Mouse (Mus musculus): ENCODE measurements around the gene Zfp462. TPM values are rescaled to one million over a fixed set of nuclear protein-coding genes. Genes with fewer than 3 reads are reported as not detected.

Gene Zfp462
- polyA plus RNA-seq, 1 experiment from 2014 or later, result 21.0 TPM

GRCm38 (mm10) chr4:55003128-55003527 lies 58.3 kb downstream of the Zfp462 start:
- Histone ChIP-seq H3K9me3 (no peaks in the 10 kb centered on the region), H3K27ac (replicated peaks) (no peak overlapping the region), H3K27me3 (no peaks in the 10 kb centered on the region), H3K4me1 (peaks cover 50% of the 10 kb centered on the region), H3K9ac (replicated peaks) (no peak overlapping the region), H3K4me2 (replicated peaks) (no peak overlapping the region), H3K36me3 (peaks cover 10% of the 10 kb centered on the region), H3K4me3 (no peak overlapping the region)
- no peak for ATAC-seq (replicated peaks)
- 70% methylated on average over 6 of the region's 6 CpGs for WGBS

- H3K9me3 ChIP-seq, result no peaks in the 10 kb centered on the region
- peaks cover 50% of the 10 kb centered on the region for H3K4me1 ChIP-seq
- WGBS, result 1% methylated on average over 4 of the region's 4 CpGs
- peaks cover 29% of the 10 kb centered on the region for H3K36me3 ChIP-seq
- ATAC-seq (replicated peaks), result peak; percentile 68
- no peaks in the 10 kb centered on the region for H3K27me3 ChIP-seq
- peak overlapping the region; percentile 89 for H3K27ac ChIP-seq (replicated peaks)
- H3K4me3 ChIP-seq, result no peak overlapping the region
- H3K9ac ChIP-seq (replicated peaks), result no peak overlapping the region
- peak overlapping the region; percentile 20 for H3K4me2 ChIP-seq (replicated peaks)
Measured at GRCm38 (mm10) chr4:55005066-55005465, 60.2 kb downstream of the Zfp462 start.

- H3K9ac ChIP-seq (replicated peaks), result no peak overlapping the region
- no peaks in the 10 kb centered on the region for H3K27me3 ChIP-seq
- peaks cover 34% of the 10 kb centered on the region for H3K36me3 ChIP-seq
- H3K4me1 ChIP-seq, result peaks cover 46% of the 10 kb centered on the region
- peak overlapping the region; percentile 20 for H3K4me2 ChIP-seq (replicated peaks)
- H3K4me3 ChIP-seq, result no peak overlapping the region
- H3K9me3 ChIP-seq, result no peaks in the 10 kb centered on the region
- H3K27ac ChIP-seq (replicated peaks), result peak overlapping the region; percentile 89
- 3% methylated on average over 9 of the region's 9 CpGs for WGBS
- ATAC-seq (replicated peaks), result peak; percentile 81
Measured at GRCm38 (mm10) chr4:55005521-55005969, 60.7 kb downstream of the Zfp462 start.

- peaks cover 39% of the 10 kb centered on the region for H3K36me3 ChIP-seq
- 16% methylated on average over 1 of the region's 1 CpGs for WGBS
- ATAC-seq (replicated peaks), result 0 out of 2 replicates have a peak, but pooled peaks have one; percentile 11
Measured at GRCm38 (mm10) chr4:55006024-55006423, 61.2 kb downstream of the Zfp462 start.

GRCm38 (mm10) chr4:55008616-55009015 lies 63.8 kb downstream of the Zfp462 start:
- peaks cover 65% of the 10 kb centered on the region for H3K36me3 ChIP-seq
- H3K9me3 ChIP-seq, result no peaks in the 10 kb centered on the region
- H3K27ac ChIP-seq (replicated peaks), result no peak overlapping the region
- no peak for ATAC-seq (replicated peaks)
- no peak overlapping the region for H3K9ac ChIP-seq (replicated peaks)
- peaks cover 31% of the 10 kb centered on the region for H3K4me1 ChIP-seq
- no peak overlapping the region for H3K4me2 ChIP-seq (replicated peaks)
- 98% methylated on average over 14 of the region's 14 CpGs for WGBS
- H3K4me3 ChIP-seq, result no peak overlapping the region
- no peaks in the 10 kb centered on the region for H3K27me3 ChIP-seq

More at GRCm38 (mm10) chr4:55006024-55006423, 61.2 kb downstream of the Zfp462 start:
- no peaks in the 10 kb centered on the region for H3K9me3 ChIP-seq
- no peaks in the 10 kb centered on the region for H3K27me3 ChIP-seq
- H3K4me3 ChIP-seq, result no peak overlapping the region
- H3K4me1 ChIP-seq, result peaks cover 41% of the 10 kb centered on the region
- no peak overlapping the region for H3K9ac ChIP-seq (replicated peaks)
- 0 out of 2 replicates have a peak overlapping the region, but pooled peaks have one; percentile 20 for H3K4me2 ChIP-seq (replicated peaks)
- H3K27ac ChIP-seq (replicated peaks), result peak overlapping the region; percentile 89

- Histone ChIP-seq H3K4me1 (peaks cover 6% of the 10 kb centered on the region), H3K36me3 (peaks cover 91% of the 10 kb centered on the region), H3K27ac (replicated peaks) (no peak overlapping the region), H3K4me3 (no peak overlapping the region), H3K4me2 (replicated peaks) (no peak overlapping the region), H3K27me3 (no peaks in the 10 kb centered on the region), H3K9me3 (no peaks in the 10 kb centered on the region), H3K9ac (replicated peaks) (no peak overlapping the region)
- no peak for ATAC-seq (replicated peaks)
- 83% methylated on average over 12 of the region's 12 CpGs for WGBS
Measured at GRCm38 (mm10) chr4:55011391-55011790, 66.5 kb downstream of the Zfp462 start.

- Histone ChIP-seq H3K4me1 (peaks cover 5% of the 10 kb centered on the region), H3K4me3 (no peak overlapping the region), H3K9me3 (no peaks in the 10 kb centered on the region), H3K4me2 (replicated peaks) (no peak overlapping the region), H3K9ac (replicated peaks) (no peak overlapping the region), H3K27ac (replicated peaks) (peak overlapping the region; percentile 11; the same call in 1 of the 2 replicates), H3K36me3 (peaks cover 97% of the 10 kb centered on the region), H3K27me3 (no peaks in the 10 kb centered on the region)
- 67% methylated on average over 16 of the region's 16 CpGs for WGBS
- no peak for ATAC-seq (replicated peaks)
Measured at GRCm38 (mm10) chr4:55013563-55014248, 68.9 kb downstream of the Zfp462 start.

GRCm38 (mm10) chr4:55014731-55015463 lies 70.0 kb downstream of the Zfp462 start:
- no peak for ATAC-seq (replicated peaks)
- Histone ChIP-seq H3K4me2 (replicated peaks) (no peak overlapping the region), H3K27me3 (no peaks in the 10 kb centered on the region), H3K27ac (replicated peaks) (no peak overlapping the region), H3K4me1 (peaks cover 5% of the 10 kb centered on the region), H3K9me3 (no peaks in the 10 kb centered on the region), H3K36me3 (peaks cover 97% of the 10 kb centered on the region), H3K9ac (replicated peaks) (no peak overlapping the region), H3K4me3 (no peak overlapping the region)
- WGBS, result 91% methylated on average over 13 of the region's 13 CpGs

- peaks cover 97% of the 10 kb centered on the region for H3K36me3 ChIP-seq
- no peaks in the 10 kb centered on the region for H3K27me3 ChIP-seq
- no peak overlapping the region for H3K4me2 ChIP-seq (replicated peaks)
- H3K27ac ChIP-seq (replicated peaks), result no peak overlapping the region
- peaks cover 5% of the 10 kb centered on the region for H3K4me1 ChIP-seq
- ATAC-seq (replicated peaks), result no peak
- H3K9me3 ChIP-seq, result no peaks in the 10 kb centered on the region
- WGBS, result 94% methylated on average over 2 of the region's 2 CpGs
- H3K9ac ChIP-seq (replicated peaks), result no peak overlapping the region
- H3K4me3 ChIP-seq, result no peak overlapping the region
Measured at GRCm38 (mm10) chr4:55015517-55015916, 70.7 kb downstream of the Zfp462 start.

- Histone ChIP-seq H3K4me3 (no peak overlapping the region), H3K9me3 (no peaks in the 10 kb centered on the region), H3K9ac (replicated peaks) (no peak overlapping the region), H3K27me3 (no peaks in the 10 kb centered on the region), H3K4me2 (replicated peaks) (no peak overlapping the region), H3K36me3 (peaks cover 46% of the 10 kb centered on the region), H3K27ac (replicated peaks) (no peak overlapping the region), H3K4me1 (no peaks in the 10 kb centered on the region)
- ATAC-seq (replicated peaks), result no peak
- 84% methylated on average over 10 of the region's 10 CpGs for WGBS
Measured at GRCm38 (mm10) chr4:55026109-55026646, 81.3 kb downstream of the Zfp462 start.

- H3K9me3 ChIP-seq, result no peaks in the 10 kb centered on the region
- no peak for ATAC-seq (replicated peaks)
- 67% methylated on average over 5 of the region's 5 CpGs for WGBS
- no peak overlapping the region for H3K4me2 ChIP-seq (replicated peaks)
- no peaks in the 10 kb centered on the region for H3K27me3 ChIP-seq
- peaks cover 26% of the 10 kb centered on the region for H3K36me3 ChIP-seq
- no peak overlapping the region for H3K27ac ChIP-seq (replicated peaks)
- H3K9ac ChIP-seq (replicated peaks), result no peak overlapping the region
- no peak overlapping the region for H3K4me3 ChIP-seq
- H3K4me1 ChIP-seq, result 0 out of 2 replicates have a peak, but pooled peaks cover 10% of the 10 kb centered on the region
Measured at GRCm38 (mm10) chr4:55030401-55030800, 85.6 kb downstream of the Zfp462 start.

- H3K27ac ChIP-seq (replicated peaks), result 0 out of 2 replicates have a peak overlapping the region, but pooled peaks have one; percentile 31
- ATAC-seq (replicated peaks), result no peak
- WGBS, result 83% methylated on average over 8 of the region's 8 CpGs
Measured at GRCm38 (mm10) chr4:55032317-55032930, 87.6 kb downstream of the Zfp462 start.

More at GRCm38 (mm10) chr4:55032317-55032930, 87.6 kb downstream of the Zfp462 start:
- no peaks in the 10 kb centered on the region for H3K27me3 ChIP-seq
- H3K4me2 ChIP-seq (replicated peaks), result no peak overlapping the region
- H3K9me3 ChIP-seq, result no peaks in the 10 kb centered on the region
- H3K9ac ChIP-seq (replicated peaks), result no peak overlapping the region
- H3K36me3 ChIP-seq, result peaks cover 36% of the 10 kb centered on the region
- no peak overlapping the region for H3K4me3 ChIP-seq
- H3K4me1 ChIP-seq, result 0 out of 2 replicates have a peak, but pooled peaks cover 10% of the 10 kb centered on the region

Measured in forebrain, embryonic 15.5 days (tissue).